Mouse (Mus musculus): Measurements from ENCODE around the gene Aqp2. TPM values are rescaled to one million over a fixed set of nuclear protein-coding genes. Genes with fewer than 3 reads are reported as not detected.
A peak's percentile ranks its signal among the peaks of the same experiment; 100 is the strongest.

Gene Aqp2
- total and polyA plus RNA-seq, 3 experiments: not detected

GRCm38 (mm10) chr15:99549901-99550300 is 29.0 kb upstream of the Aqp2 start:
- peaks cover 4 to 5% of the 10 kb centered on the region in 2 experiments; a peak in 3 of 4 replicates for H3K27me3 ChIP-seq (ENCODE audit: control insufficient read depth in 1 of 2, insufficient read depth in 2 of 2, low read length in 2 of 2)
- no peaks in the 10 kb centered on the region for H3K9me3 ChIP-seq (replicated peaks; ENCODE audit: insufficient read depth, low read length)
- no peaks in the 10 kb centered on the region for H3K36me3 ChIP-seq (ENCODE audit: control insufficient read depth in 1 of 2, insufficient read depth in 2 of 2, low read length in 2 of 2)
- H3K4me1 ChIP-seq (ENCODE audit: control insufficient read depth in 1 of 2, insufficient read depth in 2 of 2, low read length in 2 of 2): no peaks in the 10 kb centered on the region
- H3K27ac ChIP-seq (ENCODE audit: control insufficient read depth, low read depth, low read length): no peak overlapping the region
- no peak for DNase-seq (ENCODE audit: low read depth, low spot score)
- TF ChIP-seq BHLHE40 (IDR thresholded peaks at IDR 0.05; ENCODE audit: borderline replicate concordance, low read depth, low read length) (no peak), USF2 (IDR thresholded peaks at IDR 0.05; ENCODE audit: borderline replicate concordance in 1 of 2, insufficient read depth in 1 of 2, low read depth in 1 of 2, low read length in 2 of 2) (no peak), MEF2A (IDR thresholded peaks at IDR 0.05; ENCODE audit: extremely low read depth, insufficient replicate concordance, low read depth, low read length, poor library complexity, severe bottlenecking) (no peak)
- no peaks in the 10 kb centered on the region for H3K79me2 ChIP-seq (ENCODE audit: control insufficient read depth, insufficient read depth, low read length, poor library complexity)
- H3K4me3 ChIP-seq (ENCODE audit: control insufficient read depth in 1 of 2, insufficient read depth in 1 of 2, low read depth in 2 of 2, low read length in 2 of 2): no peak overlapping the region
- H3K9ac ChIP-seq (ENCODE audit: control insufficient read depth, low read depth, low read length, poor library complexity, severe bottlenecking): no peak overlapping the region

DNA sequence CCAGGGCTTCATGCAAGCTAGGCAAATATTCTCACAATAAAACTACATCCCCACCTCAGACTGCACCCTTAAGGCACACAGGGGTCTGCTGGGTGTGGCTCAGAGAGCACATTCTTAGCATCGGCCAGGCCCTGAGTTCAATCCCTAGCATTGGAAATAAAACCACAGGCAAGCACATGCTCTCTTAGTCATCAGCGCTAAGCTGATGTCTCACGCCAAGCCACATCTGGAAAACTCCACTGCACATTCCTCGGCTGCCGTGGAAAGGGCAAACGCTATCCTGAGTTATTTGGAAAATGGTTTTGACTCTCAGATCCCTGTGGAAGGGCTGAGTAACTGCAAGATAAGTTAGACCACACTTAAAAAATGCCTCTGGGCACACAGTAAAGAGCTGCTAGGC is 25.1 kb upstream of the Aqp2 start:
- TF ChIP-seq BHLHE40 (IDR thresholded peaks at IDR 0.05; ENCODE audit: borderline replicate concordance, low read depth, low read length) (no peak), USF2 (IDR thresholded peaks at IDR 0.05; ENCODE audit: borderline replicate concordance in 1 of 2, insufficient read depth in 1 of 2, low read depth in 1 of 2, low read length in 2 of 2) (no peak), E2F4 (IDR thresholded peaks at IDR 0.05; ENCODE audit: borderline replicate concordance, low read depth, low read length) (no peak), ELF1 (IDR thresholded peaks at IDR 0.05; ENCODE audit: low read depth, low read length) (no peak), NELFE (IDR thresholded peaks at IDR 0.05; ENCODE audit: low read depth, low read length) (no peak), USF1 (IDR thresholded peaks at IDR 0.05; ENCODE audit: low read depth, low read length) (no peak), CHD2 (IDR thresholded peaks at IDR 0.05; ENCODE audit: low read length) (no peak), GATA1 (IDR thresholded peaks at IDR 0.05; ENCODE audit: low read depth, low read length) (no peak)
- Histone ChIP-seq H3K9me3 (replicated peaks; ENCODE audit: insufficient read depth, low read length) (no peaks in the 10 kb centered on the region), H3K4me3 (ENCODE audit: control insufficient read depth in 1 of 2, insufficient read depth in 1 of 2, low read depth in 2 of 2, low read length in 2 of 2) (no peak overlapping the region), H3K36me3 (ENCODE audit: control insufficient read depth in 1 of 2, insufficient read depth in 2 of 2, low read length in 2 of 2) (no peaks in the 10 kb centered on the region), H3K27me3 (ENCODE audit: control insufficient read depth in 1 of 2, insufficient read depth in 2 of 2, low read length in 2 of 2) (peaks cover 1 to 9% of the 10 kb centered on the region in 2 experiments; a peak in 2 of 4 replicates), H3K79me2 (ENCODE audit: control insufficient read depth, insufficient read depth, low read length, poor library complexity) (no peaks in the 10 kb centered on the region), H3K27ac (ENCODE audit: control insufficient read depth, low read depth, low read length) (no peak overlapping the region), H3K9ac (ENCODE audit: control insufficient read depth, low read depth, low read length, poor library complexity, severe bottlenecking) (no peak overlapping the region), H3K4me1 (ENCODE audit: control insufficient read depth in 1 of 2, insufficient read depth in 2 of 2, low read length in 2 of 2) (no peaks in the 10 kb centered on the region)
- DNase-seq (ENCODE audit: low read depth, low spot score): no peak

- Histone ChIP-seq H3K4me1 (ENCODE audit: control insufficient read depth in 1 of 2, insufficient read depth in 2 of 2, low read length in 2 of 2) (no peaks in the 10 kb centered on the region), H3K27me3 (ENCODE audit: control insufficient read depth in 1 of 2, insufficient read depth in 2 of 2, low read length in 2 of 2) (peaks cover 6 to 11% of the 10 kb centered on the region in 2 experiments; a peak in 3 of 4 replicates), H3K4me3 (ENCODE audit: control insufficient read depth in 1 of 2, insufficient read depth in 1 of 2, low read depth in 2 of 2, low read length in 2 of 2) (no peak overlapping the region), H3K79me2 (ENCODE audit: control insufficient read depth, insufficient read depth, low read length, poor library complexity) (no peaks in the 10 kb centered on the region), H3K27ac (ENCODE audit: control insufficient read depth, low read depth, low read length) (no peak overlapping the region), H3K9me3 (replicated peaks; ENCODE audit: insufficient read depth, low read length) (no peaks in the 10 kb centered on the region), H3K9ac (ENCODE audit: control insufficient read depth, low read depth, low read length, poor library complexity, severe bottlenecking) (no peak overlapping the region), H3K36me3 (ENCODE audit: control insufficient read depth in 1 of 2, insufficient read depth in 2 of 2, low read length in 2 of 2) (no peaks in the 10 kb centered on the region)
- TF ChIP-seq RAD21 (IDR thresholded peaks at IDR 0.05; ENCODE audit: low read depth, low read length) (peak; percentile 12; the same call in 1 of the 2 replicates), MXI1 (IDR thresholded peaks at IDR 0.05; ENCODE audit: low read depth, low read length) (no peak), CTCF (IDR thresholded peaks at IDR 0.05 in 2 of 3, conservative IDR thresholded peaks at IDR 0.05 in 1 of 3; ENCODE audit: control insufficient read depth in 1 of 3, insufficient read depth in 1 of 3, low read depth in 2 of 3, low read length in 3 of 3, poor library complexity in 1 of 3, severe bottlenecking in 1 of 3) (peak; percentile 15 to 66 (median 39); a peak in 4 of 6 replicates), USF1 (IDR thresholded peaks at IDR 0.05; ENCODE audit: low read depth, low read length) (no peak), GATA1 (IDR thresholded peaks at IDR 0.05; ENCODE audit: low read depth, low read length) (no peak), SMC3 (IDR thresholded peaks at IDR 0.05; ENCODE audit: low read depth, low read length) (peak; percentile 12; the same call in 1 of the 2 replicates)
- peak; percentile 17 for DNase-seq (ENCODE audit: low read depth, low spot score)
Observed at GRCm38 (mm10) chr15:99558947-99559346, 19.9 kb upstream of the Aqp2 start.
